Mouse (Mus musculus) heart, postnatal 0 days (tissue): Measurements from ENCODE around the gene Catsper2. TPM values are rescaled to one million over a fixed set of nuclear protein-coding genes. Genes with fewer than 3 reads are reported as not detected.
A peak's percentile ranks its signal among the peaks of the same experiment; 100 is the strongest.

Source experiments
- ATAC-seq: fragments of 200-750 bp; cut with Nextera tagmentation; 2 replicates; pipeline ENCODE4 v1.8.0; 2017; ENCODE audit warnings: low read depth, moderate number of reproducible peaks, moderate library complexity; ENCODE audit not compliant: insufficient read depth
- DNase-seq: peaks from one replicate; pipeline ENCODE4 v3.0.0-alpha.2; 2016; ENCODE audit warnings: low spot score
- H3K27ac ChIP-seq: fragments of 300-500 bp; sonication (generic); 2 replicates; pipeline ENCODE4 v1.5.1; 2014; ENCODE audit warnings: low read depth, mild to moderate bottlenecking
- H3K27me3 ChIP-seq: fragments of 300-500 bp; sonication (generic); 2 replicates; pipeline ENCODE4 v1.6.1; 2014; ENCODE audit warnings: low read length, mixed read lengths; ENCODE audit not compliant: control insufficient read depth, insufficient read depth
- H3K36me3 ChIP-seq: fragments of 300-500 bp; sonication (generic); replicated peaks from 2 replicates; pipeline ENCODE4 v1.6.1; 2014; ENCODE audit warnings: low read length, mixed read lengths; ENCODE audit not compliant: control insufficient read depth, insufficient read depth
- H3K4me1 ChIP-seq: fragments of 300-500 bp; sonication (generic); 2 replicates; pipeline ENCODE4 v1.6.1; 2014; ENCODE audit warnings: antibody characterized with exemption; ENCODE audit not compliant: control insufficient read depth, insufficient read depth
- H3K4me2 ChIP-seq: fragments of 300-500 bp; sonication (generic); 2 replicates; pipeline ENCODE4 v1.6.1; 2014; ENCODE audit warnings: low read depth, mild to moderate bottlenecking, low read length, moderate library complexity
- H3K4me3 ChIP-seq: fragments of 300-500 bp; sonication (generic); 2 replicates; pipeline ENCODE4 v1.5.1; 2014; ENCODE audit warnings: low read depth, low read length
- H3K9ac ChIP-seq: fragments of 300-500 bp; sonication (generic); replicated peaks from 2 replicates; pipeline ENCODE4 v1.6.1; 2014; ENCODE audit warnings: low read depth, low read length, mixed read lengths
- H3K9me3 ChIP-seq: fragments of 300-500 bp; sonication (generic); replicated peaks from 2 replicates; pipeline ENCODE4 v1.6.1; 2016; ENCODE audit warnings: low read length; ENCODE audit not compliant: control insufficient read depth
- CTCF ChIP-seq: IDR thresholded peaks from 2 replicates; pipeline ENCODE4 v1.5.1; 2016; ENCODE audit warnings: antibody characterized with exemption, control low read depth, low read depth
- EP300 ChIP-seq: IDR thresholded peaks from 2 replicates; pipeline ENCODE4 v1.6.1; 2016; ENCODE audit warnings: antibody characterized with exemption, low read depth
- WGBS: fragments of 180-500 bp; shearing (Covaris S2); extraction: QIAGEN DNeasy Blood & Tissue Kit; methylation state at CpG from one replicate; pipeline ENCODE4 v1.1.7; 2014; 5-methylcytosine and 5-hydroxymethylcytosine counted together
- polyA plus RNA-seq: library from polyadenylated mRNA; unstranded; fragments of >200 nt; fragmentation: Nextera tagmentation; extraction: Ambion mirVana; gene quantifications from 2 replicates; pipeline ENCODE4 v1.2.1, GENCODE M21; 2015
- total RNA-seq: library from RNA; depleted of rRNA; stranded (reverse); fragments of >200 nt; gene quantifications from 2 replicates; pipeline ENCODE4 v1.2.3, GENCODE M21; 2014; ENCODE audit warnings: low replicate concordance

Catsper2 gene
- total and polyA plus RNA-seq, 2 experiments from 2014 or later = 3.7 to 5.2 TPM

GRCm38 (mm10) chr2:121452990-121453389, 39.4 kb upstream of the Catsper2 start, which contains the start of gene Hypk:
TSS of gene Hypk (plus strand) at chr2:121453290.
- Histone ChIP-seq H3K4me1 (peaks cover 34% of the 10 kb centered on the region), H3K4me2 (no peak within 1 kb of the TSS; the same call in 1 of the 2 replicates), H3K9me3 (no peaks in the 10 kb centered on the region), H3K9ac (no peak within 1 kb of the TSS), H3K27ac (peak within 1 kb of the TSS; percentile 61), H3K36me3 (peaks cover 22% of the 10 kb centered on the region), H3K27me3 (no peaks in the 10 kb centered on the region), H3K4me3 (no peak within 1 kb of the TSS)
- DNase-seq = peak; percentile 37
- 34% methylated on average over 4 of the region's 4 CpGs for WGBS
- no peak for TF ChIP-seq CTCF
- no peak for TF ChIP-seq EP300
- no peak for ATAC-seq

- ATAC-seq (no peak), DNase-seq (peak; percentile 27)
- 39% methylated on average over 4 of the region's 4 CpGs for WGBS
- Histone ChIP-seq H3K36me3 (peaks cover 21% of the 10 kb centered on the region), H3K4me3 (no peak overlapping the region), H3K9me3 (no peaks in the 10 kb centered on the region), H3K27me3 (no peaks in the 10 kb centered on the region), H3K4me2 (no peak overlapping the region; the same call in 1 of the 2 replicates), H3K9ac (no peak overlapping the region), H3K4me1 (peaks cover 34% of the 10 kb centered on the region), H3K27ac (peak overlapping the region; percentile 61)
- TF ChIP-seq CTCF (no peak), EP300 (no peak)
Measured at GRCm38 (mm10) chr2:121452361-121452760, 38.8 kb upstream of the Catsper2 start.

- Histone ChIP-seq H3K36me3 (peaks cover 19% of the 10 kb centered on the region), H3K9me3 (no peaks in the 10 kb centered on the region), H3K4me3 (peak overlapping the region; percentile 99), H3K4me2 (peak overlapping the region; percentile 90), H3K27me3 (no peaks in the 10 kb centered on the region), H3K4me1 (peaks cover 34% of the 10 kb centered on the region), H3K27ac (peak overlapping the region; percentile 99), H3K9ac (peak overlapping the region; percentile 98)
- ATAC-seq = no peak
- TF ChIP-seq CTCF = no peak; the same call in 1 of the 2 replicates
- no peak for TF ChIP-seq EP300
- peak; percentile 54 for DNase-seq
- WGBS = 0% methylated on average over 7 of the region's 7 CpGs
Measured at GRCm38 (mm10) chr2:121450093-121450492, 36.5 kb upstream of the Catsper2 start.

- H3K36me3 ChIP-seq = peaks cover 17% of the 10 kb centered on the region
- ATAC-seq (peak; percentile 6), DNase-seq (no peak)
- WGBS = under 1% methylated on average over 50 of the region's 54 CpGs
- peak overlapping the region; percentile 98 for H3K9ac ChIP-seq
- H3K4me2 ChIP-seq = peak overlapping the region; percentile 90
- H3K27ac ChIP-seq = peak overlapping the region; percentile 99
- H3K27me3 ChIP-seq = no peaks in the 10 kb centered on the region
- peaks cover 34% of the 10 kb centered on the region for H3K4me1 ChIP-seq
- no peaks in the 10 kb centered on the region for H3K9me3 ChIP-seq
- TF ChIP-seq EP300 (0 out of 2 replicates have a peak, but pooled peaks have one; percentile 8), CTCF (no peak)
- peak overlapping the region; percentile 99 for H3K4me3 ChIP-seq
Measured at GRCm38 (mm10) chr2:121449545-121450011, 36.0 kb upstream of the Catsper2 start.

- no peaks in the 10 kb centered on the region for H3K9me3 ChIP-seq
- under 1% methylated on average over 71 of the region's 74 CpGs for WGBS
- H3K4me3 ChIP-seq = peak within 1 kb of the TSS; percentile 99
- H3K4me2 ChIP-seq = peak within 1 kb of the TSS; percentile 90
- peak; percentile 96 for ATAC-seq
- no peaks in the 10 kb centered on the region for H3K27me3 ChIP-seq
- H3K4me1 ChIP-seq = peaks cover 31% of the 10 kb centered on the region
- peak within 1 kb of the TSS; percentile 98 for H3K9ac ChIP-seq
- H3K27ac ChIP-seq = peak within 1 kb of the TSS; percentile 99
- no peak for TF ChIP-seq CTCF
- TF ChIP-seq EP300 = peak; percentile 67
- peak; percentile 99 for DNase-seq
- H3K36me3 ChIP-seq = peaks cover 17% of the 10 kb centered on the region
Measured at GRCm38 (mm10) chr2:121448739-121449535, 35.3 kb upstream of the Catsper2 start, which contains the start of gene Serf2. TSS of gene Serf2 (plus strand) at chr2:121449195.
